Mouse (Mus musculus) brain, embryonic 14.5 days (tissue): ENCODE measurements at regions not wholly inside any gene's neighbourhood (a gene's known extent, or its start where the extent isn't known, plus 50 kb on each side); places are given as distances from the start of the nearest gene placed in this dataset.

Experiments used
- CTCF ChIP-seq: fragments of 200-500 bp; IDR thresholded peaks from 2 replicates; pipeline ENCODE4 v1.5.1; 2012; ENCODE audit warnings: inconsistent platforms, mild to moderate bottlenecking, moderate library complexity, borderline replicate concordance; ENCODE audit not compliant: insufficient read depth, insufficient read length; ENCODE audit errors: extremely low read depth
- POLR2A ChIP-seq: fragments of 200-500 bp; IDR thresholded peaks from 2 replicates; pipeline ENCODE4 v1.6.1; 2012; ENCODE audit warnings: mild to moderate bottlenecking, inconsistent platforms, borderline replicate concordance; ENCODE audit not compliant: poor library complexity, insufficient read depth, insufficient read length, severe bottlenecking; ENCODE audit errors: extremely low read depth

DNA sequence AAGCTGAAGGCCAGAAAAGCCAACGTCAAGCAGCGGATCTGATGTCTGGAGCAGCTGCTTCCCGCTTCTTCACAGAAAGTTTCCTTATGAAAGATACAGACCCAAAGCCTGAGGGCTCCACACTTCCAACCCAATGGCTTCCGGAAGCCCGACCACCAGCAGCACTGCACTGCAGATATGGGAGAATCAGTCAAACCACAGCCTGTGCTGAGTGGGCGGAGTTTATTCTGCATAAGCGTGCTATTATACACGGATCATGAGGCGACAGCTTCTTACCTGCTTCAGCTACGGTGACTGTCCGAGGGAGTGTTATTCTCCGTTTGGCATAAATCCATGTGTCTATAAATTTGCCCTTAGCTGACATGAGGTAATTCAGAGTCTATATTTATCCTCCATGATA is 72.4 kb upstream of the Sh3bp4 start:
- no peak for TF ChIP-seq POLR2A
- TF ChIP-seq CTCF = no peak
